Mouse (Mus musculus) large intestine, adult 2 months (tissue): Measurements from ENCODE around the gene Gif. TPM values are rescaled to one million over a fixed set of nuclear protein-coding genes. Genes with fewer than 3 reads are reported as not detected.

Experiments used
- DNase-seq: peaks from one replicate; pipeline ENCODE4 v3.0.0-alpha.2; 2012; ENCODE audit warnings: low read depth, low spot score
- WGBS: fragments of 180-500 bp; shearing (Covaris S2); methylation state at CpG from one replicate; pipeline ENCODE4 v1.1.7; 2018; 5-methylcytosine and 5-hydroxymethylcytosine counted together
- polyA plus RNA-seq: library from polyadenylated mRNA; depleted of rRNA; stranded (reverse); fragments of >200 nt; gene quantifications from 2 replicates; pipeline ENCODE4 v1.2.3, GENCODE M21; 2012; rRNA removed

Gif gene
- polyA plus RNA-seq, 1 experiment: 0.51 TPM

- 76% methylated on average over 5 of the region's 5 CpGs for WGBS
- DNase-seq: no peak
Measured at GRCm38 (mm10) chr19:11791825-11792224, 44.5 kb downstream of the Gif start.

- DNase-seq: no peak
- WGBS: 31% methylated on average over 2 of the region's 2 CpGs
Measured at GRCm38 (mm10) chr19:11793741-11794359, 46.5 kb downstream of the Gif start.

- WGBS: 32% methylated on average over 6 of the region's 6 CpGs
- no peak for DNase-seq
Measured at GRCm38 (mm10) chr19:11794447-11794846, 47.1 kb downstream of the Gif start.

GRCm38 (mm10) chr19:11800531-11801315, 53.4 kb downstream of the Gif start:
- no peak for DNase-seq
- WGBS: 67% methylated on average over 8 of the region's 8 CpGs

- DNase-seq: no peak
Measured at GRCm38 (mm10) chr19:11804423-11804822, 57.1 kb downstream of the Gif start.

GRCm38 (mm10) chr19:11807251-11807650, 59.9 kb downstream of the Gif start:
- 67% methylated on average over 2 of the region's 2 CpGs for whole genome bisulfite sequencing
- no peak for DNase-seq

More at GRCm38 (mm10) chr19:11804423-11804822, 57.1 kb downstream of the Gif start:
- WGBS: 19% methylated on average over 1 of the region's 1 CpGs

GRCm38 (mm10) chr19:11807822-11808221, 60.5 kb downstream of the Gif start:
- 67% methylated on average over 6 of the region's 6 CpGs for WGBS
- no peak for DNase-seq

GRCm38 (mm10) chr19:11808452-11808851, 61.1 kb downstream of the Gif start:
- no peak for DNase-seq
- WGBS: 85% methylated on average over 2 of the region's 2 CpGs

- WGBS: 47% methylated on average over 5 of the region's 5 CpGs
- no peak for DNase-seq
Measured at GRCm38 (mm10) chr19:11810003-11810758, 62.8 kb downstream of the Gif start.

- 67% methylated on average over 1 of the region's 1 CpGs for WGBS
- no peak for DNase-seq
Measured at GRCm38 (mm10) chr19:11810856-11811255, 63.5 kb downstream of the Gif start.

GRCm38 (mm10) chr19:11811688-11812365, 64.5 kb downstream of the Gif start:
- WGBS: 76% methylated on average over 5 of the region's 5 CpGs
- DNase-seq: no peak

Other genes starting within 250 kb of the Gif start
- gene Ms4a6b, start 231.0 kb upstream of the Gif start, polyA plus RNA-seq: 5.6 and 8.3 TPM in 2 replicates
- gene Ms4a4d, start 210.8 kb upstream of the Gif start, polyA plus RNA-seq: 8.2 and 13.2 TPM in 2 replicates
- 3.8 and 5.7 TPM in 2 replicates for gene Ms4a6d, start 142.7 kb upstream of the Gif start, polyA plus RNA-seq
- gene Ms4a2, start 123.8 kb upstream of the Gif start, polyA plus RNA-seq: 0.12 TPM in 1 of 2 replicates, not detected in the other
- not detected in 2 replicates for gene Ms4a3, start 106.7 kb upstream of the Gif start, polyA plus RNA-seq
- not detected in 2 replicates for gene Oosp2, start 87.0 kb upstream of the Gif start, polyA plus RNA-seq
- 0.43 TPM in 1 of 2 replicates, not detected in the other for gene Oosp1, start 56.4 kb upstream of the Gif start, polyA plus RNA-seq
- not detected in 2 replicates for gene Oosp3, start 50.5 kb upstream of the Gif start, polyA plus RNA-seq
- gene Mrpl16, start 22.8 kb downstream of the Gif start, polyA plus RNA-seq: 14.7 and 15.7 TPM in 2 replicates
- 24.8 and 30.6 TPM in 2 replicates for gene Stx3, start 71.8 kb downstream of the Gif start, polyA plus RNA-seq
- gene Olfr1417, start 91.7 kb downstream of the Gif start, polyA plus RNA-seq: not detected in 2 replicates
- gene Olfr1418, start 113.5 kb downstream of the Gif start, polyA plus RNA-seq: not detected in 2 replicates
- not detected in 2 replicates for gene Olfr1419, start 127.6 kb downstream of the Gif start, polyA plus RNA-seq
- not detected in 2 replicates for gene Olfr1420, start 139.0 kb downstream of the Gif start, polyA plus RNA-seq
- 10.4 and 16.4 TPM in 2 replicates for gene Patl1, start 164.8 kb downstream of the Gif start, polyA plus RNA-seq
- gene Osbp, start 218.4 kb downstream of the Gif start, polyA plus RNA-seq: 22.0 and 29.3 TPM in 2 replicates